Mouse (Mus musculus): ENCODE data around the gene Tcf7l1. TPM values are rescaled to one million over a fixed set of nuclear protein-coding genes. Genes with fewer than 3 reads are reported as not detected.

Gene Tcf7l1
- polyA plus RNA-seq, 1 experiment from 2014 or later, result 7.0 TPM

- no peak overlapping the region for H3K9ac ChIP-seq (replicated peaks)
- H3K4me1 ChIP-seq, result peaks cover 20% of the 10 kb centered on the region
- no peak overlapping the region for H3K4me2 ChIP-seq
- H3K36me3 ChIP-seq, result no peaks in the 10 kb centered on the region
- H3K27me3 ChIP-seq (replicated peaks), result no peaks in the 10 kb centered on the region
- peak; percentile 45; the same call in 1 of the 2 replicates for ATAC-seq (ENCODE audit: low FRiP score)
- H3K27ac ChIP-seq (replicated peaks), result 0 out of 2 replicates have a peak overlapping the region, but pooled peaks have one; percentile 9
- WGBS, result 65% methylated on average over 14 of the region's 14 CpGs
- H3K4me3 ChIP-seq (replicated peaks), result no peak overlapping the region
- H3K9me3 ChIP-seq (replicated peaks), result no peaks in the 10 kb centered on the region
These were observed 33.7 kb downstream of the Tcf7l1 start for GRCm38 (mm10) chr6:72755267-72755889.

GRCm38 (mm10) chr6:72754215-72754614 is 34.8 kb downstream of the Tcf7l1 start:
- no peak for ATAC-seq (ENCODE audit: low FRiP score)
- WGBS, result 29% methylated on average over 9 of the region's 9 CpGs
- Histone ChIP-seq H3K4me2 (no peak overlapping the region), H3K9ac (replicated peaks) (no peak overlapping the region), H3K27ac (replicated peaks) (no peak overlapping the region), H3K4me1 (peaks cover 22% of the 10 kb centered on the region), H3K4me3 (replicated peaks) (no peak overlapping the region), H3K27me3 (replicated peaks) (no peaks in the 10 kb centered on the region), H3K9me3 (replicated peaks) (no peaks in the 10 kb centered on the region), H3K36me3 (no peaks in the 10 kb centered on the region)

- no peak overlapping the region for H3K9ac ChIP-seq (replicated peaks)
- H3K4me1 ChIP-seq, result peaks cover 27% of the 10 kb centered on the region
- no peak overlapping the region for H3K4me3 ChIP-seq (replicated peaks)
- ATAC-seq (ENCODE audit: low FRiP score), result no peak
- H3K36me3 ChIP-seq, result no peaks in the 10 kb centered on the region
- WGBS, result 77% methylated on average over 8 of the region's 8 CpGs
- no peaks in the 10 kb centered on the region for H3K27me3 ChIP-seq (replicated peaks)
- no peak overlapping the region for H3K4me2 ChIP-seq
- no peaks in the 10 kb centered on the region for H3K9me3 ChIP-seq (replicated peaks)
- no peak overlapping the region for H3K27ac ChIP-seq (replicated peaks)
These were observed 35.3 kb downstream of the Tcf7l1 start for GRCm38 (mm10) chr6:72753782-72754181.

- WGBS, result 87% methylated on average over 15 of the region's 15 CpGs
- no peak for ATAC-seq (ENCODE audit: low FRiP score)
- no peak overlapping the region for H3K27ac ChIP-seq (replicated peaks)
- H3K27me3 ChIP-seq (replicated peaks), result no peaks in the 10 kb centered on the region
- H3K4me2 ChIP-seq, result no peak overlapping the region
- no peaks in the 10 kb centered on the region for H3K9me3 ChIP-seq (replicated peaks)
- H3K4me1 ChIP-seq, result peaks cover 36% of the 10 kb centered on the region
- H3K4me3 ChIP-seq (replicated peaks), result no peak overlapping the region
- H3K36me3 ChIP-seq, result no peaks in the 10 kb centered on the region
- H3K9ac ChIP-seq (replicated peaks), result no peak overlapping the region
These were observed 36.2 kb downstream of the Tcf7l1 start for GRCm38 (mm10) chr6:72752824-72753223.

- no peak overlapping the region for H3K4me2 ChIP-seq
- WGBS, result 95% methylated on average over 1 of the region's 1 CpGs
- no peaks in the 10 kb centered on the region for H3K9me3 ChIP-seq (replicated peaks)
- no peak overlapping the region for H3K4me3 ChIP-seq (replicated peaks)
- ATAC-seq (ENCODE audit: low FRiP score), result no peak
- no peak overlapping the region for H3K9ac ChIP-seq (replicated peaks)
- H3K27ac ChIP-seq (replicated peaks), result no peak overlapping the region
- peaks cover 38% of the 10 kb centered on the region for H3K4me1 ChIP-seq
- no peaks in the 10 kb centered on the region for H3K27me3 ChIP-seq (replicated peaks)
- no peaks in the 10 kb centered on the region for H3K36me3 ChIP-seq
These were observed 37.8 kb downstream of the Tcf7l1 start for GRCm38 (mm10) chr6:72751210-72751609.

- Histone ChIP-seq H3K36me3 (no peaks in the 10 kb centered on the region), H3K9me3 (replicated peaks) (no peaks in the 10 kb centered on the region), H3K4me2 (no peak overlapping the region), H3K27ac (replicated peaks) (no peak overlapping the region), H3K4me3 (replicated peaks) (no peak overlapping the region), H3K27me3 (replicated peaks) (no peaks in the 10 kb centered on the region), H3K9ac (replicated peaks) (no peak overlapping the region), H3K4me1 (peaks cover 21% of the 10 kb centered on the region)
- 26% methylated on average over 5 of the region's 5 CpGs for WGBS
- no peak for ATAC-seq (ENCODE audit: low FRiP score)
These were observed 40.1 kb downstream of the Tcf7l1 start for GRCm38 (mm10) chr6:72748882-72749437.

GRCm38 (mm10) chr6:72748421-72748820 is 40.6 kb downstream of the Tcf7l1 start:
- H3K4me2 ChIP-seq, result no peak overlapping the region
- no peak overlapping the region for H3K4me3 ChIP-seq (replicated peaks)
- no peak overlapping the region for H3K9ac ChIP-seq (replicated peaks)
- WGBS, result 2% methylated on average over 2 of the region's 2 CpGs
- H3K27ac ChIP-seq (replicated peaks), result no peak overlapping the region
- H3K36me3 ChIP-seq, result no peaks in the 10 kb centered on the region
- H3K27me3 ChIP-seq (replicated peaks), result no peaks in the 10 kb centered on the region
- ATAC-seq (ENCODE audit: low FRiP score), result no peak
- peaks cover 25% of the 10 kb centered on the region for H3K4me1 ChIP-seq
- no peaks in the 10 kb centered on the region for H3K9me3 ChIP-seq (replicated peaks)

- Histone ChIP-seq H3K27me3 (replicated peaks) (no peaks in the 10 kb centered on the region), H3K9ac (replicated peaks) (no peak overlapping the region), H3K4me1 (peaks cover 25% of the 10 kb centered on the region), H3K27ac (replicated peaks) (no peak overlapping the region), H3K36me3 (no peaks in the 10 kb centered on the region), H3K4me2 (no peak overlapping the region), H3K9me3 (replicated peaks) (no peaks in the 10 kb centered on the region), H3K4me3 (replicated peaks) (no peak overlapping the region)
- WGBS, result 83% methylated on average over 11 of the region's 11 CpGs
- no peak for ATAC-seq (ENCODE audit: low FRiP score)
These were observed 41.2 kb downstream of the Tcf7l1 start for GRCm38 (mm10) chr6:72747814-72748213.

- Histone ChIP-seq H3K27me3 (replicated peaks) (no peaks in the 10 kb centered on the region), H3K4me1 (peaks cover 25% of the 10 kb centered on the region), H3K4me2 (no peak overlapping the region), H3K27ac (replicated peaks) (no peak overlapping the region), H3K9me3 (replicated peaks) (no peaks in the 10 kb centered on the region), H3K36me3 (no peaks in the 10 kb centered on the region), H3K9ac (replicated peaks) (no peak overlapping the region), H3K4me3 (replicated peaks) (no peak overlapping the region)
- 64% methylated on average over 4 of the region's 4 CpGs for WGBS
- ATAC-seq (ENCODE audit: low FRiP score), result no peak
These were observed 41.9 kb downstream of the Tcf7l1 start for GRCm38 (mm10) chr6:72747156-72747555.

- H3K9ac ChIP-seq (replicated peaks), result no peak overlapping the region
- H3K4me1 ChIP-seq, result peaks cover 32% of the 10 kb centered on the region
- no peak for ATAC-seq (ENCODE audit: low FRiP score)
- no peak overlapping the region for H3K27ac ChIP-seq (replicated peaks)
- H3K9me3 ChIP-seq (replicated peaks), result no peaks in the 10 kb centered on the region
- no peak overlapping the region for H3K4me3 ChIP-seq (replicated peaks)
- WGBS, result 68% methylated on average over 12 of the region's 12 CpGs
- no peaks in the 10 kb centered on the region for H3K36me3 ChIP-seq
- H3K27me3 ChIP-seq (replicated peaks), result no peaks in the 10 kb centered on the region
- H3K4me2 ChIP-seq, result no peak overlapping the region
These were observed 43.3 kb downstream of the Tcf7l1 start for GRCm38 (mm10) chr6:72745781-72746180.

GRCm38 (mm10) chr6:72744144-72744800 is 44.8 kb downstream of the Tcf7l1 start:
- WGBS, result 74% methylated on average over 10 of the region's 10 CpGs
- Histone ChIP-seq H3K4me1 (peaks cover 35% of the 10 kb centered on the region), H3K27ac (replicated peaks) (0 out of 2 replicates have a peak overlapping the region, but pooled peaks have one; percentile 4), H3K36me3 (no peaks in the 10 kb centered on the region), H3K27me3 (replicated peaks) (no peaks in the 10 kb centered on the region), H3K4me3 (replicated peaks) (no peak overlapping the region), H3K9me3 (replicated peaks) (no peaks in the 10 kb centered on the region), H3K9ac (replicated peaks) (no peak overlapping the region), H3K4me2 (no peak overlapping the region; the same call in 1 of the 2 replicates)
- ATAC-seq (ENCODE audit: low FRiP score), result no peak

GRCm38 (mm10) chr6:72743624-72744041 is 45.4 kb downstream of the Tcf7l1 start:
- H3K4me3 ChIP-seq (replicated peaks), result no peak overlapping the region
- H3K36me3 ChIP-seq, result no peaks in the 10 kb centered on the region

More at GRCm38 (mm10) chr6:72743624-72744041, 45.4 kb downstream of the Tcf7l1 start:
- Histone ChIP-seq H3K9ac (replicated peaks) (no peak overlapping the region), H3K4me1 (peaks cover 29% of the 10 kb centered on the region), H3K9me3 (replicated peaks) (no peaks in the 10 kb centered on the region), H3K4me2 (no peak overlapping the region), H3K27me3 (replicated peaks) (no peaks in the 10 kb centered on the region), H3K27ac (replicated peaks) (no peak overlapping the region)
- whole genome bisulfite sequencing, result 67% methylated on average over 3 of the region's 3 CpGs
- ATAC-seq (ENCODE audit: low FRiP score), result no peak
